Mouse (Mus musculus): Measurements from ENCODE around the gene Tpmt.

- TF ChIP-seq CTCF (IDR thresholded peaks at IDR 0.05; ENCODE audit: low read depth) (no peak), EP300 (IDR thresholded peaks at IDR 0.05; ENCODE audit: low read depth) (no peak)
Measured at GRCm38 (mm10) chr13:46975930-46976329, 68.6 kb downstream of the Tpmt start.

Measured in liver, postnatal 0 days (tissue).